Mouse (Mus musculus): Measurements from ENCODE around the gene Zpbp2. TPM values are rescaled to one million over a fixed set of nuclear protein-coding genes. Genes with fewer than 3 reads are reported as not detected.

Gene Zpbp2
- polyA plus RNA-seq, 1 experiment from 2014 or later: 0.37 TPM

- no peak overlapping the region for H3K9ac ChIP-seq (replicated peaks)
- H3K9me3 ChIP-seq: no peaks in the 10 kb centered on the region
- no peak overlapping the region for H3K4me3 ChIP-seq
- WGBS: 87% methylated on average over 3 of the region's 3 CpGs
- no peak overlapping the region for H3K4me2 ChIP-seq (replicated peaks)
- H3K27me3 ChIP-seq: no peaks in the 10 kb centered on the region
- H3K27ac ChIP-seq (replicated peaks): no peak overlapping the region
- no peaks in the 10 kb centered on the region for H3K36me3 ChIP-seq
- peaks cover 6% of the 10 kb centered on the region; the same call in 1 of the 2 replicates for H3K4me1 ChIP-seq
- no peak for ATAC-seq (ENCODE audit: low FRiP score, low read depth)
These were observed 12.1 kb downstream of the Zpbp2 start for GRCm38 (mm10) chr11:98563025-98563424.

- no peak for ATAC-seq (ENCODE audit: low FRiP score, low read depth)
- H3K9ac ChIP-seq (replicated peaks): no peak overlapping the region
- 64% methylated on average over 13 of the region's 13 CpGs for WGBS
These were observed 13.1 kb downstream of the Zpbp2 start for GRCm38 (mm10) chr11:98563921-98564414.

GRCm38 (mm10) chr11:98568326-98568725 is 17.4 kb downstream of the Zpbp2 start:
- H3K27me3 ChIP-seq: no peaks in the 10 kb centered on the region
- H3K4me2 ChIP-seq (replicated peaks): no peak overlapping the region
- no peaks in the 10 kb centered on the region for H3K36me3 ChIP-seq
- no peaks in the 10 kb centered on the region for H3K4me1 ChIP-seq
- H3K4me3 ChIP-seq: no peak overlapping the region
- WGBS: 89% methylated on average over 8 of the region's 8 CpGs
- H3K9me3 ChIP-seq: no peaks in the 10 kb centered on the region
- H3K27ac ChIP-seq (replicated peaks): no peak overlapping the region
- no peak overlapping the region for H3K9ac ChIP-seq (replicated peaks)
- ATAC-seq (ENCODE audit: low FRiP score, low read depth): no peak

More at GRCm38 (mm10) chr11:98563921-98564414, 13.1 kb downstream of the Zpbp2 start:
- H3K9me3 ChIP-seq: no peaks in the 10 kb centered on the region
- H3K27me3 ChIP-seq: no peaks in the 10 kb centered on the region
- H3K4me2 ChIP-seq (replicated peaks): no peak overlapping the region
- H3K27ac ChIP-seq (replicated peaks): no peak overlapping the region
- no peaks in the 10 kb centered on the region for H3K36me3 ChIP-seq
- no peak overlapping the region for H3K4me3 ChIP-seq
- peaks cover 6% of the 10 kb centered on the region; the same call in 1 of the 2 replicates for H3K4me1 ChIP-seq

GRCm38 (mm10) chr11:98569461-98569860 is 18.6 kb downstream of the Zpbp2 start:
- Histone ChIP-seq H3K4me1 (no peaks in the 10 kb centered on the region), H3K4me2 (replicated peaks) (no peak overlapping the region), H3K27ac (replicated peaks) (no peak overlapping the region), H3K9ac (replicated peaks) (no peak overlapping the region), H3K27me3 (no peaks in the 10 kb centered on the region), H3K4me3 (no peak overlapping the region), H3K9me3 (no peaks in the 10 kb centered on the region), H3K36me3 (no peaks in the 10 kb centered on the region)
- no peak for ATAC-seq (ENCODE audit: low FRiP score, low read depth)
- 88% methylated on average over 6 of the region's 6 CpGs for WGBS

GRCm38 (mm10) chr11:98577776-98578175 is 26.9 kb downstream of the Zpbp2 start:
- no peak for ATAC-seq (ENCODE audit: low FRiP score, low read depth)
- H3K27ac ChIP-seq (replicated peaks): no peak overlapping the region
- H3K27me3 ChIP-seq: no peaks in the 10 kb centered on the region
- 90% methylated on average over 5 of the region's 5 CpGs for WGBS
- H3K4me3 ChIP-seq: no peak overlapping the region
- no peaks in the 10 kb centered on the region for H3K9me3 ChIP-seq
- no peak overlapping the region for H3K4me2 ChIP-seq (replicated peaks)
- no peaks in the 10 kb centered on the region for H3K4me1 ChIP-seq
- H3K36me3 ChIP-seq: peaks cover 27% of the 10 kb centered on the region
- no peak overlapping the region for H3K9ac ChIP-seq (replicated peaks)

GRCm38 (mm10) chr11:98580301-98581121 is 29.6 kb downstream of the Zpbp2 start:
- WGBS: 74% methylated on average over 16 of the region's 16 CpGs
- no peaks in the 10 kb centered on the region for H3K27me3 ChIP-seq
- H3K4me1 ChIP-seq: peaks cover 9% of the 10 kb centered on the region
- H3K9me3 ChIP-seq: no peaks in the 10 kb centered on the region
- H3K27ac ChIP-seq (replicated peaks): no peak overlapping the region
- H3K4me3 ChIP-seq: no peak overlapping the region
- peaks cover 40% of the 10 kb centered on the region for H3K36me3 ChIP-seq
- H3K4me2 ChIP-seq (replicated peaks): no peak overlapping the region
- H3K9ac ChIP-seq (replicated peaks): no peak overlapping the region
- ATAC-seq (ENCODE audit: low FRiP score, low read depth): no peak

GRCm38 (mm10) chr11:98581286-98582029 is 30.6 kb downstream of the Zpbp2 start:
- H3K9me3 ChIP-seq: no peaks in the 10 kb centered on the region
- H3K27me3 ChIP-seq: no peaks in the 10 kb centered on the region
- peaks cover 18% of the 10 kb centered on the region for H3K4me1 ChIP-seq
- peaks cover 40% of the 10 kb centered on the region for H3K36me3 ChIP-seq
- H3K27ac ChIP-seq (replicated peaks): no peak overlapping the region
- WGBS: 63% methylated on average over 17 of the region's 17 CpGs
- no peak overlapping the region for H3K9ac ChIP-seq (replicated peaks)
- ATAC-seq (ENCODE audit: low FRiP score, low read depth): no peak
- H3K4me3 ChIP-seq: no peak overlapping the region
- H3K4me2 ChIP-seq (replicated peaks): no peak overlapping the region

- no peak overlapping the region for H3K27ac ChIP-seq (replicated peaks)
- no peak for ATAC-seq (ENCODE audit: low FRiP score, low read depth)
- WGBS: 81% methylated on average over 8 of the region's 8 CpGs
These were observed 31.1 kb downstream of the Zpbp2 start for GRCm38 (mm10) chr11:98582030-98582388.

GRCm38 (mm10) chr11:98582551-98583264 is 31.8 kb downstream of the Zpbp2 start:
- Histone ChIP-seq H3K4me1 (peaks cover 24% of the 10 kb centered on the region), H3K27me3 (no peaks in the 10 kb centered on the region), H3K27ac (replicated peaks) (no peak overlapping the region), H3K4me3 (no peak overlapping the region), H3K36me3 (peaks cover 40% of the 10 kb centered on the region), H3K9ac (replicated peaks) (no peak overlapping the region), H3K9me3 (no peaks in the 10 kb centered on the region), H3K4me2 (replicated peaks) (no peak overlapping the region)
- 90% methylated on average over 12 of the region's 12 CpGs for WGBS
- no peak for ATAC-seq (ENCODE audit: low FRiP score, low read depth)

More at GRCm38 (mm10) chr11:98582030-98582388, 31.1 kb downstream of the Zpbp2 start:
- H3K4me3 ChIP-seq: no peak overlapping the region
- no peak overlapping the region for H3K4me2 ChIP-seq (replicated peaks)
- H3K4me1 ChIP-seq: peaks cover 19% of the 10 kb centered on the region
- H3K36me3 ChIP-seq: peaks cover 40% of the 10 kb centered on the region
- no peaks in the 10 kb centered on the region for H3K27me3 ChIP-seq
- no peaks in the 10 kb centered on the region for H3K9me3 ChIP-seq
- H3K9ac ChIP-seq (replicated peaks): no peak overlapping the region

- Histone ChIP-seq H3K4me2 (replicated peaks) (no peak overlapping the region), H3K4me1 (peaks cover 29% of the 10 kb centered on the region), H3K4me3 (no peak overlapping the region), H3K9me3 (no peaks in the 10 kb centered on the region), H3K9ac (replicated peaks) (no peak overlapping the region), H3K36me3 (peaks cover 40% of the 10 kb centered on the region), H3K27ac (replicated peaks) (no peak overlapping the region), H3K27me3 (no peaks in the 10 kb centered on the region; the same call in 1 of the 2 replicates)
- WGBS: 91% methylated on average over 3 of the region's 3 CpGs
- ATAC-seq (ENCODE audit: low FRiP score, low read depth): no peak
These were observed 32.3 kb downstream of the Zpbp2 start for GRCm38 (mm10) chr11:98583265-98583552.

GRCm38 (mm10) chr11:98583571-98583970 is 32.7 kb downstream of the Zpbp2 start:
- peaks cover 33% of the 10 kb centered on the region for H3K4me1 ChIP-seq
- no peak overlapping the region for H3K4me3 ChIP-seq
- H3K4me2 ChIP-seq (replicated peaks): no peak overlapping the region
- H3K27ac ChIP-seq (replicated peaks): no peak overlapping the region
- peaks cover 40% of the 10 kb centered on the region for H3K36me3 ChIP-seq
- no peak for ATAC-seq (ENCODE audit: low FRiP score, low read depth)
- no peaks in the 10 kb centered on the region; the same call in 1 of the 2 replicates for H3K27me3 ChIP-seq
- 44% methylated on average over 3 of the region's 3 CpGs for WGBS
- no peaks in the 10 kb centered on the region for H3K9me3 ChIP-seq
- no peak overlapping the region for H3K9ac ChIP-seq (replicated peaks)

GRCm38 (mm10) chr11:98584146-98584545 is 33.2 kb downstream of the Zpbp2 start:
- Histone ChIP-seq H3K27me3 (peaks cover 4% of the 10 kb centered on the region; the same call in 1 of the 2 replicates), H3K4me1 (peaks cover 33% of the 10 kb centered on the region), H3K36me3 (peaks cover 40% of the 10 kb centered on the region), H3K9me3 (no peaks in the 10 kb centered on the region), H3K4me3 (no peak overlapping the region), H3K27ac (replicated peaks) (no peak overlapping the region), H3K9ac (replicated peaks) (no peak overlapping the region; the same call in 1 of the 2 replicates), H3K4me2 (replicated peaks) (no peak overlapping the region)
- WGBS: 62% methylated on average over 1 of the region's 1 CpGs
- ATAC-seq (ENCODE audit: low FRiP score, low read depth): no peak
